Mouse (Mus musculus) thymus, adult 2 months (tissue): ENCODE measurements around the gene Zswim8.

Source experiments
- CTCF ChIP-seq: fragments of 200-500 bp; IDR thresholded peaks from 2 replicates; pipeline ENCODE4 v1.5.1; 2012; ENCODE audit warnings: mild to moderate bottlenecking, control low read depth, low read length, moderate library complexity, borderline replicate concordance; ENCODE audit not compliant: control insufficient read depth, poor library complexity, insufficient read depth; ENCODE audit errors: extremely low read depth
- POLR2A ChIP-seq: fragments of 200-500 bp; IDR thresholded peaks from 2 replicates; pipeline ENCODE4 v1.6.1; 2012; ENCODE audit warnings: mild to moderate bottlenecking, low read length, control low read depth, moderate library complexity; ENCODE audit not compliant: control insufficient read depth, poor library complexity, insufficient read depth; ENCODE audit errors: extremely low read depth

GRCm38 (mm10) chr14:20749494-20750051, 42.2 kb downstream of the Zswim8 start:
- TF ChIP-seq POLR2A: no peak
- TF ChIP-seq CTCF: no peak
